Mouse (Mus musculus) cerebellum, adult 9-11 months (tissue): Measurements from ENCODE around the gene Supt5.

Experiments used
- DNase-seq: peaks from one replicate; pipeline ENCODE4 v3.0.0; 2022

Gene Supt5

DNA sequence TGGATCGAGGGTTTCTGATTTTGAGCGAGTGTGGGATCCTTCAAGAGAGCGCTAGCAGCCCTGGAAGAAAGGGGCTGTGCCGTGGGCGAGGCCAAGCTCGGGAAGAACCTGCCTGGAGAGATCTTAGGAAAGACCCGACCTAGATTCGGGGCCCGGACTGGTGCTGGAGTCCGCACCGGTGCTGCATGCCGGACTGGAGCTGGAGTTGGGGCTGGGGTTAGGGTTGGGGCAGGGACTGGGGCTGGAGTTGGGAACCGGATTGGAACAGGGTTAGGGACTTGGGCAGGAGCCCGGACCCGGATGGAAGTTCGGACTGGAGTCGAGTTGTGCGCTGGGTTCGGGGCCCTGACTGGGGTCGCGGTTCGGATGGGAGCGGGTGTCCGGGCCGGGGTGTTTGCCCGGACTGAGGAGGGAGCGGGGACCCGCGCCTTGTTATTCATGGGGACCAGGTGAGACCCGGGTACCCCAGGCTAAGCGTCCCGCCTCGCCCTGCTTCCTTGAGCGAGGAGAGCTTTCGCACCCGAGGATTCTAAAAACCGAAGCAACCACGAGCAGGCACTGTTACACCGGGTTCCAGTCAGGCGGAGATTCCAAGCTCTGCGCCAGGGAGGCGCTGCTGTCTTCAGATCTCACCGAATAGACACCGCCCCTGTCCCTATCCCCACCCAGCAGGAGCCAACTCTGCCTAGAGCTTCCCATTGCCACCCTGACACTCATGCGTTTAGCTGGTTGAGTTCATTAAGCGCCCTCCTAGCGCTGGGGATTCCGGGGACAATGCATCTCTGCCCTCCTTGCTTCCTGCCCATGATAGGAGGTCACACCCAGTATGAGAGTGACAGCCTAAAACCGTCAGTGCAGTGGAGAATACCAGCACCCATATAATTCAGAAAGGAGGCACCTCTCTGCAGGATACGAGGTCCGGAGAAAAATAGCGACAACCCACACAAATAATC is 47.6 kb downstream of the Supt5 start, which contains the start of gene Selenov:
Gene Selenov (minus strand): TSS at position 549 of the 953 bp plus-strand sequence.
- DNase-seq, result no peak

DNA sequence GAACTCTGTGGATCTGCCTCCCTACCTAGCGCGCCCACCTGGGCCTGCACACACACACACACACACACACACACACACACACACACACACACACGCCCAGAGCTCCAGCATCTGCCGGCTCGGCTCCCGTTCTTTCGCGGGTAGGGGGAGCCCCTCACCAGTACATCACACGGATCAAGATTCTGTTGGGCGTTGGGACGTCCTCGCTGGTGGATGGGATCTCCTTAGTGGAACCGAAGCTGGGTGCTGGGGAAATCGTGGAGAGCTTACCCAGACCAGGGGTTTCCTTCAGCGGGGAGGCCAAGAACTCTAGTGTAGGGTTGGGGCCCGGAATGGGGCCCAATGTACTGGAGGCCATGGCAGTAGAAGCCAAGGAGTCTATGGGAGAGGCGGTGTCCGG is 48.4 kb downstream of the Supt5 start:
- no peak for DNase-seq

DNA sequence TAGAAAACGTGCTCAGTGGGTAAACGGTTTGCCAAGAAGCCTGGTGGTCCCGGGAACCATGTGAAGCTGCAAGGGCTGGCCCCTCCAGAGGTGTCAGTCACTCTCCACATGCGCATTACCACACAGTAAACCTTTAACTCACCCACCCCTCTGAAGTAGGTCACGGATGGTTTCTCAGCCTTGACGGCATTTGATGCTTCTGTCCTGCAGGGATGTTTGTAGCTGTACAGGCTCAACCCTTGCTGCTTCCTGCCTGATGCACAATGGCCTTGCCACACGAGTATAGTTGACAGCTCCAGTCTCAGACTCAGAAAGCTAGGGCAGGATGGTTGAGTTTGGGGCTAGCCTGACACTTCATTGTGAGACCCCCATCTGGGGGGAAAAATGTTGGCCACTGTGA is 57.9 kb downstream of the Supt5 start:
- no peak for DNase-seq

DNA sequence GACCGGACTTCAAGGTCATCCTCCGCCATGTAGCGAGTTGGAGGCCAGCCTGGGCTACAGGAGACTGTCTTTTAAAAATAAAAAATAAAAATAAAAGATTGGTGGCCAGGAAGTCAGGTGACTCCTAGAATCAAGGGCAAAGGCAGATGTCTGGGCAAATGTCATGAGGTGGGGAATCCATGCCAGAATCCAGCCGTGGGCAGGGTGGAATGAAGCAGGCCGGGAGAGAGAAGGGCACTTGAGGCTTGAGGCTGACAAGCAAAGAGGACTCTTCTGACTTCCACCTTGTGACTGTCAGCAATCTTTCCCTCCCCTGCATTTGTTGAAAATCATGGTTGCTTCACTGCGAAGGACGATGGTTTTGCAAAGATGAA is 60.3 kb downstream of the Supt5 start:
- peak; percentile 41 for DNase-seq

DNA sequence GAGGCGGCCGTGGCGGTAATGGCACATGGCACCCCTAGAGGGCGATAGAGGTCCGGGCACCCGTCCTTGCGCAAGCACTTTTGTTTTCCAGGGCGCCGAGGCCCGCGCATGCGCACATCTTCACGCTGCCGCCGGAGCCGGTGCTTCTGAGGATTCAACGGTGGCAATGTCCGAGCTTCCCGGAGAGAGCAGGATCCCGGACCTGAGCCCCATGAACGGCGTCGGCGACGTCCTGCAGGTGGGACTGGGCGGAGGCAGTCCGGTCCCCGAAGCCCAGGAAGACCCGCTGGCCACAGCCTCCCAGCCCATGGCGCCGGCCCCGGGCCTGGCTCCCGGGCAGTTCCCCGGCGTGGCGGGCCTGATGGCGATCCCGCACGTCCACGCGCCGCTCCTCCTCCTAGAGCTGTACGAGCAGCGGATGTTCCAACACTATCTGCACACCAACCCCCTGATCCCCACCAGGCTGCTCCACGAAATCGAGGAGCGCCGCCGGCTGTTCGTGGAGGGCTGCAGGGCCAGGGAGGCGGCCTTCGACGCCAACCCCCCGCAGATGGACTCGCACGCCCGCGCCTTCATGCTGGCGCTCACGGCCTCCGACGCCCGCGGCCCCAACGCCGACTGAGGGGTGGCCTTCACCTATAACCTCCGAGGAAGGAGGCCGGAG is 60.8 kb downstream of the Supt5 start, which contains the start of gene Eid2b:
Gene Eid2b (plus strand): TSS at position 125 of the 664 bp plus-strand sequence.
- peak; percentile 95 for DNase-seq

DNA sequence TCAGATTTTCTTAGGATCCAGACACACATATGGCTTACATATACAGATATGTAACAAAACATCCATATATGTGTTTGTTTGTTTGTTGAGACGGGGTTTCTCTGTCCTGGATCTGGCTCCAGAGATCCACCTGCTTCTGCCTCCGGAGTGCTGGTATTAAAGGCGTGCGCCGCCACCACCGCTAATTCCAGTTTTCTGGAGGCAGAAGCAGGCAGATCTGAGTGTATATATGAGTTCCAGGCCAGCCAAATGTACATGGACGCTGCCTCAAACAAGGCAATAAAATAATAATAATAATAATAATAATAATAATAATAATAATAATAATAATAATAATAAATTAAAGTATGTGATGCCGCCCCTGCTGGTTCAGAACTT is 61.3 kb downstream of the Supt5 start:
- DNase-seq, result no peak

DNA sequence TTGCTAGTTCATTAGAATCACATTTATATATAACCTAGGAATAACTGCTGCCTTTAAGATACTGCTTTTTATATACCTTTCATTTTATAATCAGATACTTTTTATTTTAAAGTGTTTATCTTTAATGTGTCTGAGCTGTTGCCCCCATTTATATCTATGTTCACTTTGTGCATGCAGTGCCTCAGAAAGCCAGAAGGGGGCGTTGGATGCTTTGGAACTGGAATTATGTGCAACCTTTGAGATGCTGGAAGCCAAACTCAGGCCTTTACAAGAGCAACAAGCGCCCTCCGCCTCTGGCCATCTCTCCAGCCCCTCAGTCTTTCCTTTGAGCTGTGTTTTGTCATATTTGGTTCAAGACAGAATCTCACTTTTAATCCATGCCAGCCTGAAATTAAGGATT is 66.8 kb downstream of the Supt5 start:
- no peak for DNase-seq

DNA sequence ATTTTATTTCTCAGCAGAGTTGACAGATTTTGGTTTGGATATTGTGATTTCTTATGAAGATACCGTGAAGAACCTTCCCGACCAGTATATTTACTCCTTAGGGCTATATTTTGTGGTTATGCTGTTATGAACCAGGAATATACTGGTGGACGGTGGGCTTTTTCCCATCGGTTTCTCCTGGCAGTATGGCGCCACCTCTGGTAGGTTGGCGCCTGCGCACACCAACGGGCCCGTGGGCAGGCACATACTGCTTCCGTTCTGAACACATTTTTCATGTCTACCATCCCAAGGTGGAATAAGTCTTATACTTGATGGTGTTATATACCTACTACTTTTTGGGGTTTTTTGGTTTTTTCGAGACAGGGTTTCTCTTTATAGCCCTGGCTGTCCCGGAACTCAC is 69.2 kb downstream of the Supt5 start:
- DNase-seq, result no peak

DNA sequence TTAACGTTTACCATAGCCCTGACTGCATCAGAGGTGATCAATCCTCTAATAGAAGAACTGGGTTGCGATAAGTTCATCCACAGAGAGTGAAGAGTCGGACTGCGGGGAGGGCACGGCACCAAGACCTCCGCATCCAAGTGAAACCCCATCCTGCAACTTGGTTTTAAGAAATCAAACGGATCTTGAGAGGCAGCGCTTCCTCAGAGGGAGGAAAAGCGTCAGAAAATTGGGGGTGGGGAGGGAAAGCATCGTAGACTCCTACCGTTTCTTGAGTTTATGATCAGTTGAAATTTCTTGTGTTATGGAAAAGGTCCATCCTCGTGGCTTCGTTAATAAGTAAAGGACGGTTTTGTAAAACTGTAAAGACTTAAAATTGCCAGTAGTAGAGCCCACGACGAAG is 70.0 kb downstream of the Supt5 start:
- DNase-seq, result no peak

DNA sequence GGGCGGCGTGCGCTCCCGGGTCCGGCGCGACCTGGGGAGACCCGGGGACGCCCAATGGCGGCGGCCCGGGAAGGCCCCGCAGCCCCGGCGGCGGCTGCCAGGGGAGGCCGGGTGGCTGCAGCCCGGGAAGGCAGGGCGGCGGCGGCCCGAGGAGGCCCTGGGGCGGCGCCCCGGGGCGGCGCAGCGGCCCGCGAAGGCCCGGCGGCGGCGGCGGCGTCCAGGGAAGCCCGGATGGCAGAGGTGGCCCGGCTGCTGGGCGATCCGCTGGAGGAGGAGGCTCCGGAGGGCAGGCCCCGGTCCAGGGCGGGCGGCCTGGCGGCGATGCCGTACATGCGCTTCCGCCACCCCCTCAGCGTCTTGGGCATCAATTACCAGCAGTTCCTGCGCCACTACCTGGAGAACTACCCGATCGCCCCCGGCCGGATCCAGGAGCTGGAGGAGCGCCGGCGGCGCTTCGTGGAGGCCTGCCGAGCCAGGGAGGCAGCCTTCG is 70.5 kb downstream of the Supt5 start:
- DNase-seq, result peak; percentile 69

DNA sequence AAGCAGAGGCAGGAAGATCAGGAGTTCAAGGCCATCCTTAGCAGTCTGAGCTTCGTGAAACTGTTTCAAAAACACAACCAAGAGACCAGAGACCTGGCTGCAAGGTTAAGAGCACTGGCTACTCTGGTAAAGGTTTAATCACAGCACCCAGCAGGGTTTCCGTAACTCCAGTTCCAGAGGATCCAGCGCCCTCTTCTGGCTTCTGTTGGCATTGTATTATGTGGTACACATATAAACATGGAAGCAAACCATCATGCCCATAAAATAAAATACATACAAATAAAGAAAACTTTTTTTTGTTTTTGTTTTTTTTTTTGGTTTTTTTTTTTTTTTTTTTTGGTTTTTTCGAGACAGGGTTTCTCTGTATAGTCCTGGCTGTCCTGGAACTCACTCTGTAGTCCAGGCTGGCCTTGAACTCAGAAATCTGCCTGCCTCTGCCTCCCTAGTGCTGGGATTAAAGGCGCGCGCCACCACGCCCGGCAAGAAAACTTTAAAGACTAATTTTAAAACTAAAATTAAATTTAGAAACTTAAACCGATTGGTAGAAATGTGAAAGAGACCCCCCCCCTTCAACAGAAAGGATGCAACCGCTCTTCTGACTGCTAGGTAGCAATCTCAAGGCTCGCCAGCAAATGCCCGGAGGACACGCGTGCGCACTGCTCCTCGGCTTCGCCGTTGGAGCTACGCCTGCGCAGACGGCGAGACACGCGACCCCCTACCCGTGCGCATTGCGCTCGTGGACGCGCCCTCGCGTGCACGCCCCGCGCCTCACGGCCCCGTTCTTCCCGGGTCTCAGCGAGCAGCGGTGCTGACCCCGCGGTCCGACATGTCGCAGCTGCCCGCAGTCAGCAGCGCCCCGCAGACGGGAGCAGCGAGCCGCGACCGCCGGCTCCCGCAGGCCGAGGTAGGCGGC is 71.2 kb downstream of the Supt5 start, which contains the start of gene Eid2:
Gene Eid2 (plus strand): TSS at position 753 of the 913 bp plus-strand sequence.
- peak; percentile 93 for DNase-seq

DNA sequence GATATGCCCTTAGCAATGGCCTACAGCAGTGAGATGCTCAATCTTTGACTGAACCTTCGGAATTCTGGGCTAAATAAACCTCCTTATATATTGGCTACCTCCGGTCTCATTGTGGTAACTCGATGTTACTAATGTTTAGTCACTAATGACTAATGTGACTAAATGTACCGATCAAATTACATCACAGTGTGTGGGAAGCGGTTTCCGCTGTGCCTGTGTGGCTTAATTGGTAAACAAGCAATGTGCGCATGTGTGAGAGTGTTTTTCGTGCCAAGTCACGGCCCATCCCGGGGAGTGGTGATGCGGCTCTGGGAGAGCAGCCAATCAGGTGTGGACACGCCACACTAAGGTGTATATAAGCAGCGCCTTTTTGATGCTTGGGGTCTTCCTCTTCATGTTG is 73.2 kb downstream of the Supt5 start:
- no peak for DNase-seq
